Mouse (Mus musculus) myocyte (in vitro differentiated cells): Measurements from ENCODE around the gene Myo9a. TPM values are rescaled to one million over a fixed set of nuclear protein-coding genes. Genes with fewer than 3 reads are reported as not detected.

Experiments used
- H3K27me3 ChIP-seq: one replicate; pipeline ENCODE4 v1.6.1; 2011; ENCODE audit not compliant: control insufficient read depth, insufficient read depth, insufficient read length
- H3K36me3 ChIP-seq: one replicate; pipeline ENCODE4 v1.6.1; 2011; ENCODE audit not compliant: control insufficient read depth, insufficient read depth
- H3K4me2 ChIP-seq: one replicate; pipeline ENCODE4 v1.6.1; 2011; ENCODE audit warnings: low read depth, control low read depth
- H3K4me3 ChIP-seq: one replicate; pipeline ENCODE4 v1.5.1; 2011; ENCODE audit warnings: mild to moderate bottlenecking, control low read depth, moderate library complexity
- H3K79me2 ChIP-seq: one replicate; pipeline ENCODE4 v1.6.1; 2011; ENCODE audit not compliant: control insufficient read depth, insufficient read depth
- H3ac ChIP-seq: one replicate; pipeline ENCODE4 v1.6.1; 2011; ENCODE audit not compliant: control insufficient read depth, insufficient read length
- CEBPB ChIP-seq: IDR thresholded peaks from 2 replicates; pipeline ENCODE4 v1.6.1; 2011; ENCODE audit warnings: mild to moderate bottlenecking, moderate library complexity; ENCODE audit not compliant: poor library complexity, insufficient read depth, severe bottlenecking
- E2F4 ChIP-seq: IDR thresholded peaks from one replicate; pipeline ENCODE4 v1.6.1; 2011; ENCODE audit warnings: mild to moderate bottlenecking, control low read depth, moderate library complexity; ENCODE audit not compliant: insufficient read depth
- MAX ChIP-seq: IDR thresholded peaks from one replicate; pipeline ENCODE4 v1.6.1; 2011; ENCODE audit warnings: low read depth, mild to moderate bottlenecking, control low read depth
- MYOD1 ChIP-seq, 3 experiments: IDR thresholded peaks; one replicate each; pipeline ENCODE4 v1.6.1; 2011; ENCODE audit warnings: control low read depth in 2 of 3, low read depth in 2 of 3, mild to moderate bottlenecking in 2 of 3, moderate library complexity in 1 of 3; ENCODE audit not compliant: insufficient read length in 2 of 3, control insufficient read depth in 1 of 3
- MYOG ChIP-seq, 3 experiments: IDR thresholded peaks; one replicate each; pipeline ENCODE4 v1.6.1; 2011; ENCODE audit warnings: control low read depth in 2 of 3, low read depth in 2 of 3, mild to moderate bottlenecking in 2 of 3; ENCODE audit not compliant: insufficient read length in 2 of 3, control insufficient read depth in 1 of 3, insufficient read depth in 1 of 3
- POLR2A ChIP-seq: IDR thresholded peaks from one replicate; pipeline ENCODE4 v1.6.1; 2011; ENCODE audit warnings: low read depth, mild to moderate bottlenecking, control low read depth, moderate library complexity; ENCODE audit not compliant: insufficient read length
- POLR2AphosphoS2 ChIP-seq: IDR thresholded peaks from one replicate; pipeline ENCODE4 v1.6.1; 2011; ENCODE audit warnings: low read depth, control low read depth; ENCODE audit not compliant: insufficient read length
- REST ChIP-seq: IDR thresholded peaks from one replicate; pipeline ENCODE4 v1.6.1; 2011; ENCODE audit warnings: mild to moderate bottlenecking, control low read depth, moderate library complexity; ENCODE audit not compliant: insufficient read depth, insufficient read length
- SRF ChIP-seq: IDR thresholded peaks from one replicate; pipeline ENCODE4 v1.6.1; 2011; ENCODE audit warnings: low read depth; ENCODE audit not compliant: control insufficient read depth, insufficient read length
- TCF12 ChIP-seq: IDR thresholded peaks from one replicate; pipeline ENCODE4 v1.6.1; 2011; ENCODE audit warnings: mild to moderate bottlenecking, control low read depth; ENCODE audit not compliant: poor library complexity, insufficient read depth, severe bottlenecking
- TCF3 ChIP-seq: IDR thresholded peaks from one replicate; pipeline ENCODE4 v1.6.1; 2011; ENCODE audit warnings: low read depth, control low read depth; ENCODE audit not compliant: insufficient read length
- USF1 ChIP-seq: IDR thresholded peaks from one replicate; pipeline ENCODE4 v1.6.1; 2011; ENCODE audit warnings: low read depth, mild to moderate bottlenecking, control low read depth, moderate library complexity
- polyA plus RNA-seq: library from polyadenylated mRNA; unstranded; fragments of >200 nt; fragmentation: generic; extraction: Trizol; gene quantifications from one replicate; pipeline ENCODE4 v1.2.1, GENCODE M21; 2012; ENCODE audit warnings: missing spikeins

Gene Myo9a
- polyA plus RNA-seq, 1 experiment = 3.5 TPM

GRCm38 (mm10) chr9:59748969-59749368, 1.7 kb upstream of the Myo9a start:
- H3K4me2 ChIP-seq = peak overlapping the region; percentile 84
- no peaks in the 10 kb centered on the region for H3K36me3 ChIP-seq
- H3K27me3 ChIP-seq = no peaks in the 10 kb centered on the region
- H3K79me2 ChIP-seq = peaks cover 32% of the 10 kb centered on the region
- no peak for TF ChIP-seq E2F4
- TF ChIP-seq POLR2AphosphoS2 = no peak
- no peak for TF ChIP-seq TCF12
- TF ChIP-seq POLR2A = no peak
- TF ChIP-seq USF1 = no peak
- no peak for TF ChIP-seq SRF
- no peak for TF ChIP-seq REST
- TF ChIP-seq MAX = no peak
- no peak for TF ChIP-seq MYOD1 (IDR thresholded peaks at IDR 0.05; ENCODE audit: control insufficient read depth in 1 of 3, insufficient read length in 2 of 3, low read depth in 2 of 3)
- no peak for TF ChIP-seq TCF3
- TF ChIP-seq MYOG (IDR thresholded peaks at IDR 0.05; ENCODE audit: control insufficient read depth in 1 of 3, insufficient read depth in 1 of 3, insufficient read length in 2 of 3, low read depth in 2 of 3) = no peak
- TF ChIP-seq CEBPB = no peak
- H3K4me3 ChIP-seq = peak overlapping the region; percentile 91
- H3ac ChIP-seq = no peak overlapping the region

DNA sequence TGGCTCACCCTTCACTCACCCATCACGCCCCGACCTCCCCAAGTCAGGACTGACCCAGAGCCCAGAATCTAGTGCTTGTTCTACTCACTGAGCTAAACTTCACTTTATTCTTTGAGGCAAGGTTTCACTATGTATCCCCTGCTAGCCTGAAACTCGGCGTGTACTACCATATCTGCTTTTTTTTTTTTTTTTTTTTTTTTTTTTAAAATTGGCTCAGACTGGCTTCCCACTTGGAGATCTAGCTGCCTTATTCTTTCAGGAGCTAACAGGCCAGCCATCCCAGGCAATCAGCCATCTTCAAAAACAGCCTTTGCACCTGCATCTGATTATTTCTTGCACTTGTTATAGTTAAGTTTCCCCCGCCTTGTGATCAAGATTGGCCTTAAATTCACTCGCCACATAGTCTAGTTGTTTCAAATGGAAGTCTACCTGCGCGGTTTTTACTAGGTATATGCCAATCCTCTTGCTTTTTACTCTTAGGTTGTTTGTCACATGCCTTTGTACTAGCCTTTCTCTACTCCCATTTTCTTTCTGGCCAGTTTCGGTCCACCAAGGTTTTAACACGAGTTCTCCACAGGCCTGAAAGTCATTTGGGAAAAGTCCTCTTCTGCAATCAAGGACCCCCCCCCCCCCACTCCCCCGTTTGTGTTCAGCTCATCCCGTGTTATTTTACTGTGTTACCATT, 973 bp upstream of the Myo9a start:
- no peaks in the 10 kb centered on the region for H3K27me3 ChIP-seq
- no peak for TF ChIP-seq E2F4
- TF ChIP-seq TCF3 = no peak
- no peak for TF ChIP-seq USF1
- no peak for TF ChIP-seq POLR2A
- no peak for TF ChIP-seq POLR2AphosphoS2
- TF ChIP-seq REST = no peak
- TF ChIP-seq CEBPB = no peak
- no peak for TF ChIP-seq MYOD1 (IDR thresholded peaks at IDR 0.05; ENCODE audit: control insufficient read depth in 1 of 3, insufficient read length in 2 of 3, low read depth in 2 of 3)
- peak overlapping the region; percentile 93 for H3ac ChIP-seq
- no peaks in the 10 kb centered on the region for H3K36me3 ChIP-seq
- H3K4me2 ChIP-seq = peak overlapping the region; percentile 84
- H3K4me3 ChIP-seq = peak overlapping the region; percentile 91
- H3K79me2 ChIP-seq = peaks cover 39% of the 10 kb centered on the region

- Histone ChIP-seq H3K79me2 (peaks cover 39% of the 10 kb centered on the region), H3K27me3 (no peaks in the 10 kb centered on the region), H3K4me2 (peak overlapping the region; percentile 93), H3K4me3 (peak overlapping the region; percentile 91), H3ac (peak overlapping the region; percentile 93), H3K36me3 (no peaks in the 10 kb centered on the region)
- TF ChIP-seq USF1 (no peak), MYOD1 (IDR thresholded peaks at IDR 0.05; ENCODE audit: control insufficient read depth in 1 of 3, insufficient read length in 2 of 3, low read depth in 2 of 3) (no peak), E2F4 (no peak), REST (no peak), POLR2AphosphoS2 (peak; percentile 53), SRF (no peak), TCF3 (no peak), POLR2A (peak; percentile 66), MYOG (IDR thresholded peaks at IDR 0.05; ENCODE audit: control insufficient read depth in 1 of 3, insufficient read depth in 1 of 3, insufficient read length in 2 of 3, low read depth in 2 of 3) (no peak)
Observed at GRCm38 (mm10) chr9:59751066-59751581, 428 bp downstream of the Myo9a start.

DNA sequence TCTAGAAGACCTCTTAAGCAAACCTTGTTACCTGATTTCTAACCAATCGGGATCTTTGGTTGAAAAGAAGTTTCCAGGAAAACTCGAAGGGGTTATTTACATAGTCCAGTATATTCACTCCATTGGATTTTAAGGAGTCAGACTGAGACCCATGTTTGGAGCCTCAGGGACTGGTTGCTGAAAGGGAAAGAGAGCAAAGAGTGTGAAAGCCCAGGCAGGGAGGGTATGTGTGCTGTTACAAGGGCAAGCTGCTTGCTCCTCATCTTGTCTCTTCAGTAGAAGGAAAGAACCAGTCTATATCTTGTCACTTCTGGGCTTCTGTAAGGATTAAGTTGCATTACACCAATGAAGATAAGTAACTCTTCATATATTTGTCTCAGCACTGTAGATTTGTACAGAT, 1.3 kb downstream of the Myo9a start:
- no peaks in the 10 kb centered on the region for H3K27me3 ChIP-seq
- TF ChIP-seq CEBPB (no peak), USF1 (no peak), E2F4 (no peak), MAX (no peak), SRF (no peak), REST (no peak), POLR2AphosphoS2 (no peak), POLR2A (no peak), MYOG (IDR thresholded peaks at IDR 0.05; ENCODE audit: control insufficient read depth in 1 of 3, insufficient read depth in 1 of 3, insufficient read length in 2 of 3, low read depth in 2 of 3) (no peak), TCF12 (no peak), MYOD1 (IDR thresholded peaks at IDR 0.05; ENCODE audit: control insufficient read depth in 1 of 3, insufficient read length in 2 of 3, low read depth in 2 of 3) (no peak), TCF3 (no peak)
- H3K36me3 ChIP-seq = no peaks in the 10 kb centered on the region
- peak overlapping the region; percentile 91 for H3K4me3 ChIP-seq
- H3K4me2 ChIP-seq = peak overlapping the region; percentile 93
- H3K79me2 ChIP-seq = peaks cover 46% of the 10 kb centered on the region
- H3ac ChIP-seq = peak overlapping the region; percentile 93
